Mouse (Mus musculus): ENCODE measurements around the gene Serinc1.

Gene Serinc1

GRCm38 (mm10) chr10:57484741-57485140 lies 47.6 kb downstream of the Serinc1 start:
- DNase-seq: no peak

GRCm38 (mm10) chr10:57481717-57482116 lies 50.6 kb downstream of the Serinc1 start:
- DNase-seq: no peak

- DNase-seq: no peak
Measured at GRCm38 (mm10) chr10:57477121-57477843, 55.0 kb downstream of the Serinc1 start.

Data from kidney, postnatal 36 days (tissue).